Mouse (Mus musculus) cerebellum, adult 9-10 months (tissue): ENCODE measurements around the gene Ttn.
A peak's percentile ranks its signal among the peaks of the same experiment; 100 is the strongest.

Source experiments
- DNase-seq: peaks from one replicate; pipeline ENCODE4 v3.0.0; 2022

Gene Ttn

DNA sequence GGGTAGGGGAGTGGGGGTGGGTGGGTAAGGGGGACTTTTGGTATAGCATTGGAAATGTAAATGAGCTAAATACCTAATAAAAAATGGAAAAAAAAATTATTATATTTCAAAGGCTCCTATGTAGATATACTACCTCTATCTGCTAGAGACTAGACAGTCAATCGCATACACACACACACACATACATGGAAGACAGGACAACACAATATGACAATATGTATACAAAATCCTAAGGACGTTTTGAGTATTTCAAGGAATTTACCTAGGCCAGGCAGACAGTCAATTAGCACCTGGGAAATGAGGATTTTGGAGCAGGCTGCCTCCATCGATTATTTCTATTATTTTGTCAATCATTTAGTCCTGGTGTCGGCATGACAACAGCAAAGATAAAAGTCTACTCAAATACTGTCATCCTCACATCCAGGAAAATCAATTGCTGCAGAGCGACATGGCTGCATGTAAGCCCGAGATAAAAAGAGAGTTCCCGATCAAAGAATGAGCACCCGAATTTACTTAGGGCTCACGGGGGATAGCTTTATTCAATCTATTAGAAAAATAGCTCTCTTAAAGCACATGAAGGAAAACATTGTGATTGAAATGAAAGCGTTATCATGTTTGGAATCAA lies 20.8 kb downstream of the Ttn start:
- DNase-seq = no peak

- DNase-seq = no peak
Observed at GRCm38 (mm10) chr2:76949774-76950173, 32.6 kb downstream of the Ttn start.

GRCm38 (mm10) chr2:76938515-76938914 lies 43.8 kb downstream of the Ttn start:
- no peak for DNase-seq

- DNase-seq = peak; percentile 82
Observed at GRCm38 (mm10) chr2:76929718-76930117, 52.6 kb downstream of the Ttn start.

DNA sequence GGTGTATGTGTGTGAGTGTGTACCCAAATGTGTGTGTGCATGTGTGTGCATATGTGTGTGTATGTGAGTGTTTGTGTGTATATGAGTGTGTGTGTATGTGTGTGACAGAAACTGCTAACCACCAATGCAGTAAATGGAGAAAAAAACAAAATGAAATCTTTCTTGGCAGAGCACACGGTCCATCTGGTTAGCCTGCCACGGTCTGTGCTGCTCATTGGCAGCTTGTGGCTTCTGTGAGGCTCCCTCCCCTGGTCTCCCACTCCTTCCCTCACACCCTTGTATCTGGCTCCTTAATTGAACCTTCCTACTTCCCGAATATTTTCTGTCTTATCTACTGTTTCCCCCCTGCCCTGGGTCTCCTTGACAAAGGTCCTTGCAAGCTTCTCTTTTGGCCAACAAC lies 53.5 kb downstream of the Ttn start:
- peak; percentile 83 for DNase-seq

GRCm38 (mm10) chr2:76928298-76928697 lies 54.0 kb downstream of the Ttn start:
- DNase-seq = no peak

DNA sequence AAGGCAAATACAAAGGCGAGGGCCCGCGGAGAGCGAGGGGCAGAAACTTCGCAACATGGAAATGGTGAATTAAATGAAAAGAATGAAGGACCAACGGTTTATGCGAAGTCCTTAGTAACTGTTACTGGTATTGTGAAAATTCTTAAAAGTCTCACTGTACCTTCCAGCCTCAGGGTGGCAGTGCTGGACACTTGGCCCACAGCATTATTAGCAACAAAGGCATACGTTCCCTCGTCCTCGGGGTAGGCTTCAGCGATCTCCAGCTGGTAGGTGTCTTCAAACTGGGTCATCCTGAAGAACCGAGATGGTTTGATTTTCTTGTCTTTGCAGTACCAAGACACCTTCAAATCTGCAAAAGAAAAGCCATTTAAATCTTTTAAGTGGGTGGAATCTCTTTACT lies 55.4 kb downstream of the Ttn start:
- DNase-seq = peak; percentile 47

DNA sequence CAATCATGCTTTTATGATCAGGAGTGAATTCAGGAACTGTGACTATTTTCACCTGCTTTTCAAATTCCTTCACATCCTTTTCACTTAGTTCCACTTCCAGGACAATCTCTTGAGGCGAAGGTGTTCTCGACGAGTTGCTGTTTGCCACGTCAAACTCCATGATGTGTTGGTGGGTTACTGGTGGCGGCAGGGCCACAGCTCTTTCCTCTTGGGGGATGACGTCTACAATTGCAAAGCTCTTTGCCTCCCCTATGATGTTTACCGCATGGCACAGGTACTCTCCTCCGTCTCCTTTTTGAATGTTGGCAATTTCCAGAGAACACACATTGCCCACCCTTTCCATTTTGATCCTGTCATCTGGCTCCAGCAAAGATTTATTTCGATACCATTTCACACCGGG lies 67.4 kb downstream of the Ttn start:
- DNase-seq = no peak

GRCm38 (mm10) chr2:76908705-76909457 lies 73.5 kb downstream of the Ttn start:
- no peak for DNase-seq

GRCm38 (mm10) chr2:76903351-76903750 lies 79.0 kb downstream of the Ttn start:
- DNase-seq = no peak

- DNase-seq = no peak
Observed at GRCm38 (mm10) chr2:76901476-76902086, 80.8 kb downstream of the Ttn start.

DNA sequence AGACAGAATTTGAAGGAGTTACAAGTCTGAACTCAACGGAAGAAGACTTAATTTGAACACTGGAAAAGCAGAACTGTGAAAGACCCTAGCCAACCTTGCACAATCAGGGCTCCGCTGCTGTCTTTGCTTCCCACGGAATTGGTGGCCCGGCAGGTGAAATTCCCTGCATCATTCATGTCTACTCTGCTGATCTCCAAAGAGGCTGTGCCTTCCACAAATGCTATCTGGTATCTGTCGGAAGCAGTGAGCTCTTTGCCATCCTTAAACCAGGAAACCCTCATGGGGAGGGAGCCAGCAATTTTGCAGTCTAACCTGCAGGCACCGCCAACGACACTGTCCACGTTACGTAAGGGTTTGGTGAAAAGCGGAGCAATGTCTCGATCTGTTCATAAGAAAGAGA lies 82.5 kb downstream of the Ttn start:
- no peak for DNase-seq

GRCm38 (mm10) chr2:76896990-76897389 lies 85.4 kb downstream of the Ttn start:
- DNase-seq = no peak

GRCm38 (mm10) chr2:76895327-76895726 lies 87.0 kb downstream of the Ttn start:
- no peak for DNase-seq

GRCm38 (mm10) chr2:76888721-76889120 lies 93.6 kb downstream of the Ttn start:
- DNase-seq = no peak

DNA sequence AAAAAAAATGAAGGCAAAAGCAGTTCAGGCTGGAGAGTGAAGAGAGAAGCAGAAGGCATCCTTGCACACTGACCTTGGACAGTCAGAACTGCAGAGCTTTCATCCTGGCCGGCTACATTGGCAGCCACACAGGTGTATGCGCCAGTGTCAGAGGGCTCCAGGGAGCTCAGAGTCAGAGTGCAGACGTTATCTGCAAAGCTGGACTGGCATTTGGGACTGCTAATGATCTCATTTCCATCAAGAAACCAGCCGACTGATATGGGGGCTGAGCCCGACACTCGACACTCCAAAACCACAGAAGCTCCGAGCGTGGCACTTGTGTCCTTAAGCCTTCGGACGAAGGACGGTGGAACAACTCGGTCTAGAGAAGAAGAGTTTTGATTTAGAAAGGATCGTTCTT lies 96.5 kb downstream of the Ttn start:
- DNase-seq = no peak

GRCm38 (mm10) chr2:76881406-76881805 lies 100.9 kb downstream of the Ttn start:
- DNase-seq = no peak

DNA sequence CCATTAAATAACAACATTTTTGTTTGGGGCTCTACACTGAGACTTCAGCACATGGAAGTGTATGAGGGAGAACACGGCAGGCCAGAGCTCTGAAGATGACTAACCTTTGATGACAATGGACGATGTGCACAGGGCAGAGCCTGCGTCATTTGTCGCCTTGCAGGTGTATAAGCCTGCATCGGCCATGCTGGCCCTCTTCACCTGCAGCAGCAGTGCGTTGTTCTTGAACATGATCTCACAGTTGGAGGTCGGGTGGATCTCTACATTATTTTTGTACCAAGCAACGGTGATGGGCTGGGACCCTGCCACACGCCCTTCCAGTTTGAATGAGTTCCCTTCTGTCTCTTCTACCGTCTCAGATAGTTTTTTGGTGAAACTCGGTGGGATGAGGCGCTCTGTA lies 106.8 kb downstream of the Ttn start:
- DNase-seq = no peak

DNA sequence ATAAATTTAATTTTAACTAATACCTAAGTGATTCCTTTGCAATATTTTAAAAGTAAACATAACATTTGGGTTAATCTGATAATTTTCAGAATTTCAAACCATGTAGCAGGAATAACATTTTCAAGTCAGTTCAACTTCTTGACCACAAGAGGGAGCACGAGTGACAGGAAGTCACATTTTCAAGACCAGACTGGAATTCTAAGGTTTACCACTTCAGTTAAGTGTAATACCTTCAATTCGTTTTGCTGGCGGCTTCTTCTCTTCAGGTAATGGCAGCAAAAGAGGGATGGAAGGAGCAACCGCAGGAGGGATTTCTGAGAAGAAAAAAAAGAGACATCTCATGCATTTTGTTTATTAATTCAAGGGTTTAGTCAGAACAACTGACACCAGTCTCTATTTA lies 115.4 kb downstream of the Ttn start:
- peak; percentile 34 for DNase-seq

DNA sequence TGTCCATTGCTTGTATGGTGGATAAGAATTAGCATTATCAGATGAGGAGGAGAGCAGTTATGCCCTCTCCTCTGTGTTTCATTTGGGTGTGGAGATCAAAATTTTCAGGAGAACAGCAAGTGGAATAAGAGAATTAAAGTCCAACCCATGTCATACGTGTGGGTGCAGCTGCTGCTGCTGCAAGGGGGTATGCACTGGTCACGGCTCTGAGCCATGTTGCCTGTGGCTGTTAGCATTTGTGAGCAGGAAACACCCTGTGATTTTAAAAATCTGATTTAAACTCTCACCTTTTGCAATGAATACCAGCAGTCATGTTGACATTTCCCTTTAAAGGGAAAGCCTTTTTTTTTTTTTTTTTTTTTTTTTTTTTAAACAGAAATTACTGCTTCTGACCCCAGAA lies 116.8 kb downstream of the Ttn start:
- DNase-seq = no peak

DNA sequence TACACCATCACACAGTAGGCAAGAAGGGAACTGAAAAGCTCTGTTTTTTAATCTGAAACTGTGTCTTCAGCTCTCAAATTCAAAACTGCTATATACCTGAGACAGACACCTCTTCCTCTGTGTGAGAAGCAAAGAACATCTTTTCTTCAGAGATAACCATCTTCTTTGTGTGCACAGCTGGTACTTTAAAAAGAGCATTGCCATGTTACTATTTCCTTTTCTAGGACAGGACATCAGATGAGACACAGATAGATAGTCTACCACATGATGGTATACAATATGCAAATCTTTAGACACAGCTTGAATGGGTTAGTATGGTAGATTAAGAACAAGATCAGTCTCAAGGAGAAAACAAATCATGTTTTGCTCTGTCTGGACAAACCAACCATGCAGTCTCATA lies 121.0 kb downstream of the Ttn start:
- DNase-seq = no peak

DNA sequence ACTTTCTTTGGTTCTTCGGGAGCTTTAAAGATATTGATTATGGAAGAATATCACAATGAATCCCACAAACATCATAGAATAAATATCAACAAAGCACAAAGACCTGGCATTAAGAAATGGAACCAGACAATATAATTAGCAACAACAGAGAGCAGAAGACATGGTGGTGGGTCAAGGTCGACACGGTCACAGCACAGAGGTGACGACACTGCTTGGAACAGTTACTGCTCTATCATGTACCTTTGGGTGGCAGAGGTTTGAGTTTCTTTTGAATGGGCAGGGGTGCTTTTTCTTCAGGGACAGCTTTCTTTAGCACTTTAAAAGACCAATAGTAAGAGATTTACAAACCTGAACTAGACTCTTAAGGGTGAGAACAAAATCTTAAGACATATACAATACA lies 132.3 kb downstream of the Ttn start:
- no peak for DNase-seq

GRCm38 (mm10) chr2:76843162-76843561 lies 139.2 kb downstream of the Ttn start:
- DNase-seq = no peak

- no peak for DNase-seq
Observed at GRCm38 (mm10) chr2:76820472-76820871, 161.9 kb downstream of the Ttn start.
